Mouse (Mus musculus) liver, embryonic 16.5 days (tissue): ENCODE measurements around the gene Gm281. TPM values are rescaled to one million over a fixed set of nuclear protein-coding genes. Genes with fewer than 3 reads are reported as not detected.
"Not testable (repeated sequence)": the region's sequence is repeated elsewhere in the genome, so short reads cannot be mapped to it uniquely, and the experiment has no call there.

Experiments
- ATAC-seq: fragments of 200-750 bp; cut with Nextera tagmentation; 2 replicates; pipeline ENCODE4 v1.8.0; 2017; ENCODE audit warnings: low read depth, mild to moderate bottlenecking, moderate number of reproducible peaks, moderate library complexity
- H3K27ac ChIP-seq: fragments of 300-500 bp; sonication (generic); 2 replicates; pipeline ENCODE4 v1.5.1; 2014; ENCODE audit warnings: mild to moderate bottlenecking, low read length
- H3K27me3 ChIP-seq: fragments of 300-500 bp; sonication (generic); 2 replicates; pipeline ENCODE4 v1.6.1; 2014; ENCODE audit warnings: low read depth, low read length, mixed read lengths; ENCODE audit not compliant: control insufficient read depth, insufficient read depth
- H3K36me3 ChIP-seq: fragments of 300-500 bp; sonication (generic); 2 replicates; pipeline ENCODE4 v1.6.1; 2014; ENCODE audit warnings: mild to moderate bottlenecking; ENCODE audit not compliant: control insufficient read depth, insufficient read depth
- H3K4me1 ChIP-seq: fragments of 300-500 bp; sonication (generic); 2 replicates; pipeline ENCODE4 v1.6.1; 2014; ENCODE audit warnings: low read depth, low read length, mixed read lengths; ENCODE audit not compliant: control insufficient read depth
- H3K4me2 ChIP-seq: fragments of 300-500 bp; sonication (generic); 2 replicates; pipeline ENCODE4 v1.6.1; 2014; ENCODE audit warnings: low read depth, low read length, mixed read lengths
- H3K4me3 ChIP-seq: fragments of 300-500 bp; sonication (generic); 2 replicates; pipeline ENCODE4 v1.5.1; 2014; ENCODE audit warnings: low read depth, mild to moderate bottlenecking, low read length
- H3K9ac ChIP-seq: fragments of 300-500 bp; sonication (generic); 2 replicates; pipeline ENCODE4 v1.6.1; 2014; ENCODE audit warnings: low read depth, low read length
- H3K9me3 ChIP-seq: fragments of 300-500 bp; sonication (generic); replicated peaks from 2 replicates; pipeline ENCODE4 v1.6.1; 2016; ENCODE audit warnings: low read length; ENCODE audit not compliant: control insufficient read depth
- WGBS: fragments of 180-500 bp; shearing (Covaris S2); extraction: QIAGEN DNeasy Blood & Tissue Kit; methylation state at CpG from one replicate; pipeline ENCODE4 v1.1.7; 2014; ENCODE audit not compliant: insufficient replicate concordance; 5-methylcytosine and 5-hydroxymethylcytosine counted together
- polyA plus RNA-seq: library from polyadenylated mRNA; unstranded; fragments of >200 nt; fragmentation: Nextera tagmentation; extraction: Ambion mirVana; gene quantifications from 2 replicates; pipeline ENCODE4 v1.2.1, GENCODE M21; 2015

The Gm281 gene
- polyA plus RNA-seq = not detected in 2 replicates

GRCm38 (mm10) chr14:13914387-13915082, at the start of gene Gm281:
Gene Gm281, minus strand, starts transcription at chr14:13914478.
- ATAC-seq = no peak
- H3K27ac ChIP-seq = no peak within 1 kb of the TSS
- no peaks in the 10 kb centered on the region for H3K27me3 ChIP-seq
- H3K4me1 ChIP-seq = no peaks in the 10 kb centered on the region
- H3K4me3 ChIP-seq = no peak within 1 kb of the TSS
- H3K36me3 ChIP-seq = no peaks in the 10 kb centered on the region
- no peak within 1 kb of the TSS for H3K4me2 ChIP-seq
- no peak within 1 kb of the TSS for H3K9ac ChIP-seq
- H3K9me3 ChIP-seq = no peaks in the 10 kb centered on the region
- 33% methylated on average over 1 of the region's 1 CpGs for WGBS

GRCm38 (mm10) chr14:13963527-13963926, 49.2 kb upstream of the Gm281 start:
- no peak overlapping the region for H3K27ac ChIP-seq
- H3K4me3 ChIP-seq = no peak overlapping the region
- H3K4me1 ChIP-seq = peaks cover 17% of the 10 kb centered on the region
- H3K4me2 ChIP-seq = no peak overlapping the region
- WGBS = 44% methylated on average over 1 of the region's 1 CpGs
- H3K9ac ChIP-seq = no peak overlapping the region
- H3K36me3 ChIP-seq = no peaks in the 10 kb centered on the region
- no peaks in the 10 kb centered on the region for H3K27me3 ChIP-seq
- H3K9me3 ChIP-seq = no peaks in the 10 kb centered on the region
- no peak for ATAC-seq

- no peak overlapping the region for H3K27ac ChIP-seq
- no peak overlapping the region for H3K4me2 ChIP-seq
- WGBS = 40% methylated on average over 6 of the region's 6 CpGs
- no peaks in the 10 kb centered on the region for H3K36me3 ChIP-seq
- H3K9me3 ChIP-seq = no peaks in the 10 kb centered on the region
- H3K27me3 ChIP-seq = no peaks in the 10 kb centered on the region
- H3K9ac ChIP-seq = no peak overlapping the region
- H3K4me1 ChIP-seq = peaks cover 22% of the 10 kb centered on the region
- no peak overlapping the region for H3K4me3 ChIP-seq
- ATAC-seq = no peak
These were observed 48.2 kb upstream of the Gm281 start for GRCm38 (mm10) chr14:13962476-13962875.

GRCm38 (mm10) chr14:13961401-13962112, 47.3 kb upstream of the Gm281 start, which contains the start of the genes Atxn7 and Thoc7:
Gene Atxn7, plus strand, starts transcription at chr14:13961440.
Gene Thoc7, minus strand, starts transcription at chr14:13961852.
- ATAC-seq = peak; percentile 72
- peak within 1 kb of the TSS; percentile 79 for H3K4me3 ChIP-seq
- H3K27ac ChIP-seq = peak within 1 kb of the TSS; percentile 75
- no peaks in the 10 kb centered on the region for H3K36me3 ChIP-seq
- peak within 1 kb of the TSS; percentile 87 for H3K9ac ChIP-seq
- H3K27me3 ChIP-seq = no peaks in the 10 kb centered on the region
- H3K4me1 ChIP-seq = peaks cover 22% of the 10 kb centered on the region
- WGBS = 3% methylated on average over 28 of the region's 56 CpGs
- H3K9me3 ChIP-seq = no peaks in the 10 kb centered on the region
- peak within 1 kb of the TSS; percentile 88 for H3K4me2 ChIP-seq

- peak; percentile 79 for ATAC-seq
- no peaks in the 10 kb centered on the region for H3K36me3 ChIP-seq
These were observed 46.4 kb upstream of the Gm281 start for GRCm38 (mm10) chr14:13960482-13961325.

GRCm38 (mm10) chr14:13960079-13960478, 45.8 kb upstream of the Gm281 start:
- no peaks in the 10 kb centered on the region for H3K27me3 ChIP-seq
- peak overlapping the region; percentile 75; the same call in 1 of the 2 replicates for H3K27ac ChIP-seq
- H3K36me3 ChIP-seq = no peaks in the 10 kb centered on the region
- peak overlapping the region; percentile 88 for H3K4me2 ChIP-seq
- WGBS = 2% methylated on average over 9 of the region's 9 CpGs
- ATAC-seq = peak; percentile 57; the same call in 1 of the 2 replicates
- H3K9ac ChIP-seq = peak overlapping the region; percentile 87
- peak overlapping the region; percentile 79 for H3K4me3 ChIP-seq
- no peaks in the 10 kb centered on the region for H3K9me3 ChIP-seq
- H3K4me1 ChIP-seq = peaks cover 22% of the 10 kb centered on the region

More at GRCm38 (mm10) chr14:13960482-13961325, 46.4 kb upstream of the Gm281 start:
- peak overlapping the region; percentile 75 for H3K27ac ChIP-seq
- WGBS = under 1% methylated on average over 69 of the region's 75 CpGs
- no peaks in the 10 kb centered on the region for H3K27me3 ChIP-seq
- peak overlapping the region; percentile 87 for H3K9ac ChIP-seq
- H3K9me3 ChIP-seq = no peaks in the 10 kb centered on the region
- peaks cover 22% of the 10 kb centered on the region for H3K4me1 ChIP-seq
- peak overlapping the region; percentile 79 for H3K4me3 ChIP-seq
- H3K4me2 ChIP-seq = peak overlapping the region; percentile 88

- H3K4me3 ChIP-seq, H3K4me2 ChIP-seq, H3K27me3 ChIP-seq, H3K9ac ChIP-seq, H3K4me1 ChIP-seq, H3K9me3 ChIP-seq, H3K27ac ChIP-seq, ATAC-seq: not testable (repeated sequence)
- H3K36me3 ChIP-seq = peaks cover 26% of the 10 kb centered on the region
- WGBS = 80% methylated on average over 3 of the region's 3 CpGs
These were observed 37.9 kb upstream of the Gm281 start for GRCm38 (mm10) chr14:13952151-13952550.

- no peak overlapping the region for H3K4me3 ChIP-seq
- no peak overlapping the region for H3K4me2 ChIP-seq
- no peaks in the 10 kb centered on the region for H3K9me3 ChIP-seq
- H3K9ac ChIP-seq = no peak overlapping the region
- no peaks in the 10 kb centered on the region for H3K4me1 ChIP-seq
- H3K27ac ChIP-seq = no peak overlapping the region
- no peaks in the 10 kb centered on the region for H3K27me3 ChIP-seq
- peaks cover 26% of the 10 kb centered on the region for H3K36me3 ChIP-seq
- ATAC-seq = no peak
These were observed 36.1 kb upstream of the Gm281 start for GRCm38 (mm10) chr14:13950401-13950800.
